Mouse (Mus musculus) limb, embryonic 13.5 days (tissue): ENCODE results near the gene Zfp870. TPM values are rescaled to one million over a fixed set of nuclear protein-coding genes. Genes with fewer than 3 reads are reported as not detected.
"Not testable (repeated sequence)": the region's sequence is repeated elsewhere in the genome, so short reads cannot be mapped to it uniquely, and the experiment has no call there.

Experiments
- ATAC-seq: fragments of 200-750 bp; cut with Nextera tagmentation; 2 replicates; pipeline ENCODE4 v1.8.0; 2017; ENCODE audit warnings: low read depth, moderate number of reproducible peaks, moderate TSS enrichment; ENCODE audit not compliant: low FRiP score
- H3K27ac ChIP-seq: fragments of 300-500 bp; sonication (generic); 2 replicates; pipeline ENCODE4 v1.5.1; 2015; ENCODE audit warnings: inconsistent platforms, mild to moderate bottlenecking, moderate library complexity
- H3K27me3 ChIP-seq: fragments of 300-500 bp; sonication (generic); 2 replicates; pipeline ENCODE4 v1.6.1; 2015; ENCODE audit warnings: mild to moderate bottlenecking, inconsistent platforms
- H3K36me3 ChIP-seq: fragments of 300-500 bp; sonication (generic); 2 replicates; pipeline ENCODE4 v1.6.1; 2015; ENCODE audit warnings: inconsistent platforms, mild to moderate bottlenecking, moderate library complexity
- H3K4me1 ChIP-seq: fragments of 300-500 bp; sonication (generic); 2 replicates; pipeline ENCODE4 v1.6.1; 2015; ENCODE audit warnings: inconsistent platforms
- H3K4me2 ChIP-seq: fragments of 300-500 bp; sonication (generic); replicated peaks from 2 replicates; pipeline ENCODE4 v1.6.1; 2015; ENCODE audit warnings: inconsistent platforms, mild to moderate bottlenecking, moderate library complexity
- H3K4me3 ChIP-seq: fragments of 300-500 bp; sonication (generic); 2 replicates; pipeline ENCODE4 v1.5.1; 2015; ENCODE audit warnings: moderate library complexity, mild to moderate bottlenecking, inconsistent platforms
- H3K9ac ChIP-seq: fragments of 300-500 bp; sonication (generic); 2 replicates; pipeline ENCODE4 v1.6.1; 2015; ENCODE audit warnings: mild to moderate bottlenecking, inconsistent platforms
- H3K9me3 ChIP-seq: fragments of 300-500 bp; sonication (generic); 2 replicates; pipeline ENCODE4 v1.6.1; 2016; ENCODE audit warnings: inconsistent platforms
- WGBS: fragments of 180-500 bp; shearing (Covaris S2); methylation state at CpG from one replicate; pipeline ENCODE4 v1.1.7; 2015; 5-methylcytosine and 5-hydroxymethylcytosine counted together
- polyA plus RNA-seq: library from polyadenylated mRNA; unstranded; fragments of >200 nt; fragmentation: Nextera tagmentation; extraction: Ambion mirVana; gene quantifications from 2 replicates; pipeline ENCODE4 v1.2.1, GENCODE M21; 2015

Zfp870 gene
- polyA plus RNA-seq, 1 experiment from 2014 or later, result 9.5 TPM

GRCm38 (mm10) chr17:32856713-32857112 is 34.7 kb downstream of the Zfp870 start:
- not testable (repeated sequence) for ATAC-seq, H3K27ac ChIP-seq, H3K9me3 ChIP-seq, H3K4me1 ChIP-seq, H3K9ac ChIP-seq, H3K27me3 ChIP-seq, H3K4me2 ChIP-seq, H3K36me3 ChIP-seq, H3K4me3 ChIP-seq
- WGBS, result 63% methylated on average over 4 of the region's 6 CpGs

DNA sequence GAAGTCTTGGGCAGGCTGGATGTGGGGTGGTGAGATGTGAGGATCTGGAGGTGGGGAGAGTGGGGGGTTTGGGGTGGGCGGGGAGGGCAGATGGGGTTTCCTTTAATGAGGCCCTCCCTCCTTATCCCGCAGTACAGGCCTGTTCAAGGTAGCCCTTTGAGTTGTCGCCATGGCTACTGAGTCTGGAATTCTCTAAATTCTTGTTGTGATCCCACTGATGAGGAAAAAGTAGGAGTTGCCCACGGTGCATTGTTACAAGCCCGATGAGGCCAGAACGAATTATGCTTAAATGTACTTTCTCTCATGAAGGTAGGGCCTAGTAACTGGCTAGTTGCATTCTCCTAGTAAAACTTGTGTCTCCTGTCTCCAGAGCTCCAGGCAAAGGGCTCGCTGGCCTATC is 39.9 kb downstream of the Zfp870 start:
- no peak for ATAC-seq
- H3K9me3 ChIP-seq, result no peaks in the 10 kb centered on the region
- WGBS, result 59% methylated on average over 7 of the region's 7 CpGs

DNA sequence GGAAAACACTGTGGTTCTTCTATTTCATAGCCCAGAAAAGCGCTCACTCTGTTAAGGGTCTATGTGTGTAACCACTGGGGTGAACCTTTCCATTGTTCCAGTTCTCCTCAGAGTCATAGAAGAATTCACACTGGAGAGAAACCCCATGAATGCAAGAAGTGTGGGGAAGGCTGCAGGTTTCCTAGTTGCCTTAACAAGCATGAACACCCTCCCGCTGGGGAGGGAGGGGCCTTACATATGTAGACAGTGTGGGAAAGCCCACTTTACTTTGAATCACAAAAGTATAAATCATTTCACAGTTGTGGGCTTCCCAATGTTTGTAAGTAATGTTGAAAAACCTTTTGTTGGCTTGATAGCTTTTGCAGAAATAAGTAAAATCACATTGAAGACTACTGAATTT is 50.1 kb downstream of the Zfp870 start:
- Histone ChIP-seq H3K4me1 (peaks cover 6% of the 10 kb centered on the region; the same call in 1 of the 2 replicates), H3K27ac (no peak overlapping the region), H3K9me3 (peaks cover 7% of the 10 kb centered on the region; the same call in 1 of the 2 replicates), H3K27me3 (no peaks in the 10 kb centered on the region), H3K9ac (no peak overlapping the region), H3K36me3 (no peaks in the 10 kb centered on the region), H3K4me2 (no peak overlapping the region), H3K4me3 (no peak overlapping the region)
- WGBS, result 80% methylated on average over 2 of the region's 2 CpGs
- no peak for ATAC-seq

More for the DNA sequence above, 39.9 kb downstream of the Zfp870 start:
- Histone ChIP-seq H3K9ac (no peak overlapping the region), H3K36me3 (no peaks in the 10 kb centered on the region), H3K4me3 (no peak overlapping the region), H3K27ac (no peak overlapping the region), H3K4me2 (no peak overlapping the region), H3K4me1 (no peaks in the 10 kb centered on the region), H3K27me3 (no peaks in the 10 kb centered on the region)

GRCm38 (mm10) chr17:32839083-32839802 is 52.2 kb downstream of the Zfp870 start:
- H3K4me2 ChIP-seq, result peak overlapping the region; percentile 28

DNA sequence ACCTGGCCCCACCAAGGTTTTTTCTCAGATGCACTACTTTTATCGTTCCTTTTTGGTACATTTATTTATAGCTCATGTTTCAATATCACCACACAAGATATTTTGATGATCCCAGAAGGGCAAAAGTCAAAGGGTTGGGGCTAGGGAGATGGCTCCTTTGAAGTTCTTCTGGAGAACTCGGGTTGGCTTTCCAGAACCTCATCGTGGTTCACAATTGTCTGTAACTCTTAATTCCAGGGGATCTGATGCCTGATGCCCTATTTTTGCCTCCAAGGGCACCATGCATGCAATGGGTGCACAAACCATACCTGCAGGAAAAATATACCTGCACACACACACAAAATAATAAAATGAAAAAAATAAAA is 61.0 kb downstream of the Zfp870 start:
- Histone ChIP-seq H3K9me3 (no peaks in the 10 kb centered on the region), H3K36me3 (peaks cover 19% of the 10 kb centered on the region), H3K4me2 (peak overlapping the region; percentile 85), H3K4me3 (peak overlapping the region; percentile 84), H3K9ac (peak overlapping the region; percentile 95; the same call in 1 of the 2 replicates), H3K4me1 (peaks cover 8% of the 10 kb centered on the region), H3K27me3 (no peaks in the 10 kb centered on the region), H3K27ac (peak overlapping the region; percentile 65; the same call in 1 of the 2 replicates)
- 41% methylated on average over 3 of the region's 3 CpGs for WGBS
- no peak for ATAC-seq

More at GRCm38 (mm10) chr17:32839083-32839802, 52.2 kb downstream of the Zfp870 start:
- H3K36me3 ChIP-seq, result no peaks in the 10 kb centered on the region
- no peak overlapping the region for H3K9ac ChIP-seq
- WGBS, result 28% methylated on average over 15 of the region's 15 CpGs
- H3K27ac ChIP-seq, result no peak overlapping the region; the same call in 1 of the 2 replicates
- peaks cover 7% of the 10 kb centered on the region; the same call in 1 of the 2 replicates for H3K9me3 ChIP-seq
- no peak overlapping the region for H3K4me3 ChIP-seq
- peaks cover 6% of the 10 kb centered on the region; the same call in 1 of the 2 replicates for H3K4me1 ChIP-seq
- no peak for ATAC-seq
- H3K27me3 ChIP-seq, result no peaks in the 10 kb centered on the region

GRCm38 (mm10) chr17:32829540-32830417 is 61.7 kb downstream of the Zfp870 start, which contains the start of gene Zfp799:
Zfp799 (minus strand) TSS chr17:32830261.
- Histone ChIP-seq H3K4me1 (peaks cover 8% of the 10 kb centered on the region), H3K9me3 (no peaks in the 10 kb centered on the region), H3K9ac (peak within 1 kb of the TSS; percentile 95), H3K4me3 (peak within 1 kb of the TSS; percentile 84), H3K4me2 (peak within 1 kb of the TSS; percentile 85), H3K27me3 (no peaks in the 10 kb centered on the region), H3K27ac (peak within 1 kb of the TSS; percentile 65), H3K36me3 (peaks cover 25% of the 10 kb centered on the region)
- WGBS, result 2% methylated on average over 35 of the region's 35 CpGs
- peak; percentile 99 for ATAC-seq

Other genes starting within 250 kb of the Zfp870 start
- not detected in 2 replicates for gene Cyp4f40, start 232.7 kb downstream of the Zfp870 start, polyA plus RNA-seq
- gene Cyp4f15, start 206.0 kb downstream of the Zfp870 start, polyA plus RNA-seq, result 0.13 and 0.36 TPM in 2 replicates
- gene Zfp871, start 103.4 kb downstream of the Zfp870 start, polyA plus RNA-seq, result 46.3 and 50.3 TPM in 2 replicates
- gene Zfp811, start 81.7 kb downstream of the Zfp870 start, polyA plus RNA-seq, result 5.3 and 5.8 TPM in 2 replicates
- 21.7 and 22.0 TPM in 2 replicates for gene Zfp799, start 61.4 kb downstream of the Zfp870 start, polyA plus RNA-seq
- not detected in 2 replicates for gene Cyp4f14, start 25.7 kb upstream of the Zfp870 start, polyA plus RNA-seq
- gene Cyp4f13, start 55.8 kb upstream of the Zfp870 start, polyA plus RNA-seq, result 9.3 and 9.9 TPM in 2 replicates
- gene Zfp472, start 74.2 kb upstream of the Zfp870 start, polyA plus RNA-seq, result 12.3 and 13.1 TPM in 2 replicates
- gene Zfp952, start 101.5 kb upstream of the Zfp870 start, polyA plus RNA-seq, result 14.9 and 17.6 TPM in 2 replicates
- gene Zfp763, start 141.8 kb upstream of the Zfp870 start, polyA plus RNA-seq, result 18.5 and 18.6 TPM in 2 replicates
- not detected in 2 replicates for gene 4921501E09Rik, start 176.4 kb upstream of the Zfp870 start, polyA plus RNA-seq
- gene Zfp563, start 197.7 kb upstream of the Zfp870 start, polyA plus RNA-seq, result 10.9 and 12.0 TPM in 2 replicates
- 0.14 TPM in 1 of 2 replicates, not detected in the other for gene Morc2b, start 248.0 kb upstream of the Zfp870 start, polyA plus RNA-seq